Mouse (Mus musculus): ENCODE measurements at regions not wholly inside any gene's neighbourhood (a gene's known extent, or its start where the extent isn't known, plus 50 kb on each side); places are given as distances from the start of the nearest gene placed in this dataset.

DNA sequence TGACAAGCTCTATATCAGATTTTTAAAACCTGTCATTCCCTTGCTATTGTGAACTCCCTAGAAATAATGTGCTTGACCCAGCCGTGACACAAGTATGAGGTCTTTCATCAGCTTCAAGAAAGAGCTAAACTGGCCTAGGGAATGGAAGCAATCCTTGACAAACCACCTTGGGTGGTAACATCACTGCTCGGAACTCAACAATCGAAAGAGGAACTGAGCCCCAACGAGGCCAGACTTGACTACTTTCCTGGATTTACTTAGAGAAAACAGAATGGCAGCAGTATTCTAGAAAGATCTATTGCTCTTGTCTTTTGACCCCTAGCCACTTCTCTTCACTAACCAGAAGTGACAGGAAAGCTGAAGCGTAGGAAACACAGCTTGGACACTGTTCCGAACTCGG, 191.2 kb upstream of the Klf3 start:
- TF ChIP-seq POLR2A (IDR thresholded peaks at IDR 0.05; ENCODE audit: extremely low read depth, insufficient read depth, low read length) (no peak), CTCF (IDR thresholded peaks at IDR 0.05; ENCODE audit: extremely low read depth, insufficient read depth, low read length) (no peak)
